8 mouse cellular contexts compared by ENCODE assay signal in genomic region chr2:180042858-180043515, GRCm38 (mm10). TPM values are rescaled to one million over a fixed set of nuclear protein-coding genes. Genes with fewer than 3 reads are reported as not detected.
DNase-seq lines count a peak whose midpoint lies in the region; ATAC-seq and TF ChIP-seq lines count a peak whose summit lies in the region.

No protein-coding gene starts in this region.

- H3K36me3 ChIP-seq in CH12.LX (replicated peaks in 1 of 2; ENCODE audit: control insufficient read depth in 1 of 2, insufficient read depth in 1 of 2, low read length in 1 of 2), result peaks cover 17 to 37% of the 10 kb centered on the region in 2 experiments
- H3K36me3 ChIP-seq in embryonic facial prominence, embryonic 13.5 days, result peaks cover 24% of the 10 kb centered on the region
- peaks cover 13% of the 10 kb centered on the region for H3K36me3 ChIP-seq in heart, postnatal 0 days (replicated peaks; ENCODE audit: control insufficient read depth, insufficient read depth, low read length)
- peaks cover 11% of the 10 kb centered on the region for H3K36me3 ChIP-seq in lung, embryonic 15.5 days

- TF ChIP-seq CTCF in CH12.LX (conservative IDR thresholded peaks at IDR 0.05 in 1 of 2, IDR thresholded peaks at IDR 0.05 in 1 of 2; ENCODE audit: low read depth in 2 of 2, low read length in 2 of 2), result no peak
- no peak for TF ChIP-seq CTCF in heart, postnatal 0 days (IDR thresholded peaks at IDR 0.05; ENCODE audit: low read depth)
- no peak for TF ChIP-seq CTCF in layer of hippocampus, adult 2 months (conservative IDR thresholded peaks at IDR 0.05)

- TF ChIP-seq RAD21 in CH12.LX (IDR thresholded peaks at IDR 0.05; ENCODE audit: low read depth, low read length), result no peak

- TF ChIP-seq EP300 in CH12.LX (IDR thresholded peaks at IDR 0.05; ENCODE audit: low read length), result no peak
- no peak for TF ChIP-seq EP300 in heart, postnatal 0 days (IDR thresholded peaks at IDR 0.05; ENCODE audit: low read depth)

- H3K4me1 ChIP-seq in CH12.LX (ENCODE audit: control insufficient read depth in 1 of 2, insufficient read depth in 2 of 2), result peaks cover 13 to 33% of the 10 kb centered on the region in 2 experiments
- peaks cover 39% of the 10 kb centered on the region for H3K4me1 ChIP-seq in embryonic facial prominence, embryonic 13.5 days
- H3K4me1 ChIP-seq in heart, postnatal 0 days (ENCODE audit: control insufficient read depth, insufficient read depth), result peaks cover 12% of the 10 kb centered on the region; the same call in 1 of the 2 replicates
- H3K4me1 ChIP-seq in lung, embryonic 15.5 days, result peaks cover 28% of the 10 kb centered on the region

- peak overlapping the region; percentile 18; the same call in 1 of the 2 replicates for H3K27ac ChIP-seq in CH12.LX (ENCODE audit: insufficient read depth, low read depth)
- H3K27ac ChIP-seq in embryonic facial prominence, embryonic 13.5 days, result peak overlapping the region; percentile 92
- H3K27ac ChIP-seq in heart, postnatal 0 days (ENCODE audit: low read depth), result peak overlapping the region; percentile 92
- peak overlapping the region; percentile 98 for H3K27ac ChIP-seq in layer of hippocampus, adult 2 months
- H3K27ac ChIP-seq in lung, embryonic 15.5 days, result peak overlapping the region; percentile 88

- H3K9ac ChIP-seq in CH12.LX (ENCODE audit: insufficient read depth, low read depth), result peak overlapping the region; percentile 92
- peak overlapping the region; percentile 94 for H3K9ac ChIP-seq in embryonic facial prominence, embryonic 13.5 days
- peak overlapping the region; percentile 91 for H3K9ac ChIP-seq in heart, postnatal 0 days (replicated peaks; ENCODE audit: low read depth, low read length)
- peak overlapping the region; percentile 82 for H3K9ac ChIP-seq in lung, embryonic 15.5 days

- H3K4me3 ChIP-seq in CH12.LX (replicated peaks in 1 of 3; ENCODE audit: low read depth in 2 of 3, low read length in 2 of 3, poor library complexity in 1 of 3), result peak overlapping the region; percentile 69 to 98 (median 98)
- peak overlapping the region; percentile 94 for H3K4me3 ChIP-seq in embryonic facial prominence, embryonic 13.5 days
- peak overlapping the region; percentile 99 for H3K4me3 ChIP-seq in heart, postnatal 0 days (ENCODE audit: low read depth, low read length)
- H3K4me3 ChIP-seq in layer of hippocampus, adult 2 months, result peak overlapping the region; percentile 76
- H3K4me3 ChIP-seq in lung, embryonic 15.5 days, result peak overlapping the region; percentile 88

- TF ChIP-seq POLR2A in CH12.LX (IDR thresholded peaks at IDR 0.05; ENCODE audit: low read depth, low read length), result no peak

- H3K4me2 ChIP-seq in CH12.LX (ENCODE audit: insufficient read depth, low read depth, poor library complexity, severe bottlenecking), result peak overlapping the region; percentile 75
- H3K4me2 ChIP-seq in embryonic facial prominence, embryonic 13.5 days, result peak overlapping the region; percentile 89
- peak overlapping the region; percentile 82 for H3K4me2 ChIP-seq in heart, postnatal 0 days (ENCODE audit: low read depth, low read length)
- peak overlapping the region; percentile 86 for H3K4me2 ChIP-seq in lung, embryonic 15.5 days

- in situ Hi-C loops in CH12.LX (cut with MboI; ENCODE audit: low pct_ligation_motif_present, low pct_unique_long_range_greater_than_20kb, low sequenced_read_pairs), result no loop called here

- no peak for ATAC-seq in embryonic facial prominence, embryonic 13.5 days (ENCODE audit: insufficient number of reproducible peaks, insufficient read depth, low FRiP score, low TSS enrichment, low read depth)
- ATAC-seq in heart, postnatal 0 days (ENCODE audit: insufficient read depth, low read depth), result peak; percentile 71
- ATAC-seq in lung, embryonic 15.5 days (ENCODE audit: borderline replicate concordance, extremely low read depth, low FRiP score, low TSS enrichment), result peak; percentile 56; the same call in 1 of the 2 replicates

- dilution Hi-C loops in CH12.LX (cut with MboI; ENCODE audit: extremely low pct_ligation_motif_present, extremely low pct_unique_long_range_greater_than_20kb, low sequenced_read_pairs), result no loop called here

- peak; percentile 58 for DNase-seq in CH12.LX (ENCODE audit: extremely low read depth)
- DNase-seq in adrenal gland, adult 8-10 months, result peak; percentile 30
- peak; percentile 50 for DNase-seq in heart, postnatal 0 days (ENCODE audit: low spot score)
- peak; percentile 54 to 75 for DNase-seq in layer of hippocampus, adult 2 months (ENCODE audit: low spot score in 2 of 2)
- peak; percentile 27 for DNase-seq in ovary, postnatal 14 days (ENCODE audit: low spot score)
- peak; percentile 84 for DNase-seq in thymus, postnatal 4 days

- peaks cover 5% of the 10 kb centered on the region for H3K9me3 ChIP-seq in CH12.LX (replicated peaks; ENCODE audit: low read length)
- no peaks in the 10 kb centered on the region for H3K9me3 ChIP-seq in embryonic facial prominence, embryonic 13.5 days
- H3K9me3 ChIP-seq in heart, postnatal 0 days (replicated peaks; ENCODE audit: control insufficient read depth, low read length), result no peaks in the 10 kb centered on the region
- no peaks in the 10 kb centered on the region for H3K9me3 ChIP-seq in lung, embryonic 15.5 days

- H3K79me2 ChIP-seq in CH12.LX (replicated peaks; ENCODE audit: control insufficient read depth, extremely low read depth, insufficient read depth, poor library complexity, severe bottlenecking), result peaks cover 39% of the 10 kb centered on the region

- no peaks in the 10 kb centered on the region for H3K27me3 ChIP-seq in CH12.LX (replicated peaks)
- no peaks in the 10 kb centered on the region for H3K27me3 ChIP-seq in embryonic facial prominence, embryonic 13.5 days
- H3K27me3 ChIP-seq in heart, postnatal 0 days (ENCODE audit: control insufficient read depth, insufficient read depth, low read length), result no peaks in the 10 kb centered on the region
- no peaks in the 10 kb centered on the region for H3K27me3 ChIP-seq in lung, embryonic 15.5 days

- WGBS in embryonic facial prominence, embryonic 13.5 days, result under 1% methylated on average over 66 of the region's 66 CpGs
- under 1% methylated on average over 60 of the region's 66 CpGs for WGBS in heart, postnatal 0 days
- under 1% methylated on average over 66 of the region's 66 CpGs for WGBS in lung, embryonic 15.5 days

TF ChIP-seq in CH12.LX, 34 proteins besides CTCF, POLR2A, EP300 and RAD21 (continues in another document):
- TF ChIP-seq HCFC1 (IDR thresholded peaks at IDR 0.05; ENCODE audit: low read depth, low read length), result peak; percentile 67
- TF ChIP-seq IRF4 (IDR thresholded peaks at IDR 0.05; ENCODE audit: low read depth, low read length), result no peak
- no peak; the same call in 1 of the 2 replicates for TF ChIP-seq NELFE (IDR thresholded peaks at IDR 0.05; ENCODE audit: low read depth, low read length)
- no peak for TF ChIP-seq ELF1 (IDR thresholded peaks at IDR 0.05; ENCODE audit: low read depth, low read length)
- TF ChIP-seq NRF1 (IDR thresholded peaks at IDR 0.05; ENCODE audit: low read depth, low read length), result no peak; the same call in 1 of the 2 replicates
- TF ChIP-seq MXI1 (IDR thresholded peaks at IDR 0.05; ENCODE audit: low read depth, low read length), result peak; percentile 17; the same call in 1 of the 2 replicates

RNA-seq across cellular contexts. Expression of gene Ss18l1, which starts 0.7 kb away (rescaled TPM):
- total RNA-seq in CH12.LX (2012; rRNA removed) (2.1 and 3.0 TPM in 2 replicates), CH12.LX (2014; rRNA removed) (2.0 TPM in 2 replicates)
- polyA plus RNA-seq in CH12.LX (2012; ENCODE audit: insufficient read length, low read depth), result 1.7 and 2.1 TPM in 2 replicates
- total RNA-seq in adrenal gland, adult 8-10 months (2022), result 10 to 100 TPM in 3 of 4 experiments, 1 to 10 TPM in 1; 9.9 to 14.3 (median 11.7) TPM
- polyA plus RNA-seq in embryonic facial prominence, embryonic 13.5 days (2015; fragmentation: Nextera tagmentation; extraction: Ambion mirVana), result 6.2 and 8.2 TPM in 2 replicates
- total RNA-seq in heart, postnatal 0 days (2014; rRNA removed; ENCODE audit: low replicate concordance), result 3.3 and 5.3 TPM in 2 replicates
- polyA plus RNA-seq in heart, postnatal 0 days (2015; fragmentation: Nextera tagmentation; extraction: Ambion mirVana), result 2.2 and 2.3 TPM in 2 replicates
- 10 to 100 TPM; 43.2 to 44.9 TPM for total RNA-seq in layer of hippocampus, adult 2 months (2021)
- polyA plus RNA-seq in lung, embryonic 15.5 days (2015; fragmentation: Nextera tagmentation; extraction: Ambion mirVana), result 4.0 and 4.5 TPM in 2 replicates

RNA-seq across cellular contexts. Expression of gene Psma7, which starts 0.8 kb away (rescaled TPM):
- total RNA-seq in CH12.LX (2012; rRNA removed) (443 and 533 TPM in 2 replicates), CH12.LX (2014; rRNA removed) (569 and 598 TPM in 2 replicates)
- polyA plus RNA-seq in CH12.LX (2012; ENCODE audit: insufficient read length, low read depth), result 418 and 466 TPM in 2 replicates
- 100 to 1,000 TPM; 195 to 232 (median 215) TPM for total RNA-seq in adrenal gland, adult 8-10 months (2022)
- polyA plus RNA-seq in embryonic facial prominence, embryonic 13.5 days (2015; fragmentation: Nextera tagmentation; extraction: Ambion mirVana), result 578 and 596 TPM in 2 replicates
- 163 and 234 TPM in 2 replicates for total RNA-seq in heart, postnatal 0 days (2014; rRNA removed; ENCODE audit: low replicate concordance)
- 457 and 460 TPM in 2 replicates for polyA plus RNA-seq in heart, postnatal 0 days (2015; fragmentation: Nextera tagmentation; extraction: Ambion mirVana)
- total RNA-seq in layer of hippocampus, adult 2 months (2021), result 100 to 1,000 TPM; 166 to 176 TPM
- polyA plus RNA-seq in lung, embryonic 15.5 days (2015; fragmentation: Nextera tagmentation; extraction: Ambion mirVana), result 513 and 529 TPM in 2 replicates

RNA-seq across cellular contexts. Expression of gene Lsm14b, which starts 18.2 kb away (rescaled TPM):
- 16.5 and 16.9 TPM in 2 replicates for total RNA-seq in CH12.LX (2012; rRNA removed)
- total RNA-seq in CH12.LX (2014; rRNA removed), result 12.2 and 12.6 TPM in 2 replicates
- polyA plus RNA-seq in CH12.LX (2012; ENCODE audit: insufficient read length, low read depth), result 15.3 and 15.6 TPM in 2 replicates
- 10 to 100 TPM; 41.8 to 54.8 (median 48.5) TPM for total RNA-seq in adrenal gland, adult 8-10 months (2022)
- 11.1 and 11.4 TPM in 2 replicates for polyA plus RNA-seq in embryonic facial prominence, embryonic 13.5 days (2015; fragmentation: Nextera tagmentation; extraction: Ambion mirVana)
- 32.5 and 36.0 TPM in 2 replicates for total RNA-seq in heart, postnatal 0 days (2014; rRNA removed; ENCODE audit: low replicate concordance)
- polyA plus RNA-seq in heart, postnatal 0 days (2015; fragmentation: Nextera tagmentation; extraction: Ambion mirVana), result 5.7 and 6.1 TPM in 2 replicates
- total RNA-seq in layer of hippocampus, adult 2 months (2021), result 100 to 1,000 TPM in 1 of 2 experiments, 10 to 100 TPM in 1; 93.9 to 100 TPM
- polyA plus RNA-seq in lung, embryonic 15.5 days (2015; fragmentation: Nextera tagmentation; extraction: Ambion mirVana), result 7.5 and 9.5 TPM in 2 replicates

RNA-seq across cellular contexts. Expression of gene Mtg2, which starts 27.4 kb away (rescaled TPM):
- 24.7 and 31.8 TPM in 2 replicates for total RNA-seq in CH12.LX (2012; rRNA removed)
- total RNA-seq in CH12.LX (2014; rRNA removed), result 24.1 and 26.5 TPM in 2 replicates
- polyA plus RNA-seq in CH12.LX (2012; ENCODE audit: insufficient read length, low read depth), result 23.5 and 28.6 TPM in 2 replicates
- 10 to 100 TPM; 17.3 to 26.1 (median 21.6) TPM for total RNA-seq in adrenal gland, adult 8-10 months (2022)
- 21.8 and 29.1 TPM in 2 replicates for polyA plus RNA-seq in embryonic facial prominence, embryonic 13.5 days (2015; fragmentation: Nextera tagmentation; extraction: Ambion mirVana)
- total RNA-seq in heart, postnatal 0 days (2014; rRNA removed; ENCODE audit: low replicate concordance), result 15.7 and 33.9 TPM in 2 replicates
- 21.3 and 22.9 TPM in 2 replicates for polyA plus RNA-seq in heart, postnatal 0 days (2015; fragmentation: Nextera tagmentation; extraction: Ambion mirVana)
- 10 to 100 TPM; 19.2 to 22.7 TPM for total RNA-seq in layer of hippocampus, adult 2 months (2021)
- 26.4 and 26.6 TPM in 2 replicates for polyA plus RNA-seq in lung, embryonic 15.5 days (2015; fragmentation: Nextera tagmentation; extraction: Ambion mirVana)

Comparison
In these comparisons a context has a peak if more than half of its experiments do, and no peak if none do; other contexts are left out.
1. DNase-seq: peak in every context shown above with its lines; median percentile 84 in thymus, postnatal 4 days; 64 in layer of hippocampus, adult 2 months; 58 in CH12.LX; 50 in heart, postnatal 0 days; 30 in adrenal gland, adult 8-10 months; 27 in ovary, postnatal 14 days.
2. H3K27ac ChIP-seq: peak in every context shown above with its lines; median percentile 98 in layer of hippocampus, adult 2 months; 92 in embryonic facial prominence, embryonic 13.5 days; 92 in heart, postnatal 0 days; 88 in lung, embryonic 15.5 days; 18 in CH12.LX.